In the genomic region with DNA sequence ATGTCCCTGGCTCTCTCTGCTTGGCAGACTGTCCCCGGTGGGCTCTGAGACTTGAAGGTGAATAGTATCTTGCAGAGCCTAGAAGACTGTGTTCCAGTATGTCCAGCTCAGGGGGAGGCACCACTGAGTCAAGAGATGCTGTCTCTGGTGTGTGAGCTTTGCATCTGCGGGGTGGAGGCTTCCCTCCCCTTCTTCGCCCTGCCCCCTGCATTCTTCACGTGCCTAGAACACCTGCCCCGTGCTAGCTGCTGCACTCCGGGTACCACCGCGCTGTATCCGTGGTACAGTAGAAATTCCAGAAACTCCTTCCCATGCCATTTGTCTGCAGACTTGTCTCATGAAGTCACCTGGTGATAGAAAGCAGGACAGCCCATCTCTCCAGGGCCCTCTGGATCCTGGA, we compare ENCODE assay signal across 21 mouse cellular contexts.
"Had no signal": no experiment of that assay in that cellular context is flagged by ENCODE, and none has a peak within 500 bp of the region (broad histone marks: within the 10 kb centered on the region; RNA-seq: fewer than 3 reads in every experiment).

No protein-coding gene starts in this region.

- H3K27me3 ChIP-seq: neural tube, embryonic 15.5 days had no signal

- H3K9ac ChIP-seq: limb, embryonic 13.5 days; liver, embryonic 12.5 days; liver, embryonic 15.5 days; midbrain, embryonic 13.5 days; neural tube, embryonic 12.5 days; neural tube, embryonic 15.5 days had no signal

- H3K4me2 ChIP-seq: limb, embryonic 13.5 days; liver, embryonic 12.5 days; liver, embryonic 15.5 days; midbrain, embryonic 13.5 days; neural tube, embryonic 12.5 days; neural tube, embryonic 15.5 days had no signal

- ATAC-seq: inflammation-experienced regulatory T-cells, adult 6 months; liver, embryonic 12.5 days; midbrain, embryonic 13.5 days had no signal

- H3K36me3 ChIP-seq: limb, embryonic 13.5 days; liver, embryonic 12.5 days; liver, embryonic 15.5 days; midbrain, embryonic 13.5 days; neural tube, embryonic 12.5 days; neural tube, embryonic 15.5 days had no signal

- H3K27ac ChIP-seq: kidney, postnatal 0 days; layer of hippocampus, adult 2 months; left cerebral cortex, adult 2 months; limb, embryonic 13.5 days; liver, embryonic 12.5 days; liver, embryonic 15.5 days; macrophage; midbrain, embryonic 13.5 days; neural tube, embryonic 12.5 days; neural tube, embryonic 15.5 days had no signal

- DNase-seq: kidney, adult 2 months; kidney, postnatal 25 days; layer of hippocampus, postnatal 36 days; liver; lung, adult 18-20 months; right cerebral cortex, adult 18-20 months; right cerebral cortex, postnatal 14 days; right cerebral cortex, postnatal 4 days; thymus, adult 18-20 months; thymus, postnatal 36 days had no signal

- H3K4me3 ChIP-seq: layer of hippocampus, adult 2 months; left cerebral cortex, adult 2 months; limb, embryonic 13.5 days; liver, embryonic 12.5 days; liver, embryonic 15.5 days; midbrain, embryonic 13.5 days; neural tube, embryonic 12.5 days; neural tube, embryonic 15.5 days had no signal

- H3K9me3 ChIP-seq: limb, embryonic 13.5 days; liver, embryonic 12.5 days; liver, embryonic 15.5 days; midbrain, embryonic 13.5 days; neural tube, embryonic 12.5 days; neural tube, embryonic 15.5 days had no signal

- H3K4me1 ChIP-seq: liver, embryonic 12.5 days; liver, embryonic 15.5 days; neural tube, embryonic 12.5 days; neural tube, embryonic 15.5 days had no signal
